Mouse (Mus musculus) lung, postnatal 0 days (tissue): ENCODE measurements around the gene Fto. TPM values are rescaled to one million over a fixed set of nuclear protein-coding genes. Genes with fewer than 3 reads are reported as not detected.

Experiments
- ATAC-seq: fragments of 200-750 bp; cut with Nextera tagmentation; 2 replicates; pipeline ENCODE4 v1.8.0; 2017; ENCODE audit warnings: moderate library complexity
- DNase-seq: peaks from one replicate; pipeline ENCODE4 v3.0.0-alpha.2; 2016; ENCODE audit warnings: low spot score
- H3K27ac ChIP-seq: fragments of 300-500 bp; sonication (generic); 2 replicates; pipeline ENCODE4 v1.5.1; 2014; ENCODE audit warnings: antibody characterized with exemption, mild to moderate bottlenecking, low read length, mixed read lengths
- H3K27me3 ChIP-seq: fragments of 300-500 bp; sonication (generic); replicated peaks from 2 replicates; pipeline ENCODE4 v1.6.1; 2014; ENCODE audit warnings: low read length, mixed read lengths; ENCODE audit not compliant: insufficient read depth
- H3K36me3 ChIP-seq: fragments of 300-500 bp; sonication (generic); 2 replicates; pipeline ENCODE4 v1.6.1; 2014; ENCODE audit warnings: low read length, mixed read lengths; ENCODE audit not compliant: insufficient read depth
- H3K4me1 ChIP-seq: fragments of 300-500 bp; sonication (generic); 2 replicates; pipeline ENCODE4 v1.6.1; 2014; ENCODE audit warnings: antibody characterized with exemption, low read depth, low read length, mixed read lengths; ENCODE audit not compliant: insufficient read depth
- H3K4me2 ChIP-seq: fragments of 300-500 bp; sonication (generic); replicated peaks from 2 replicates; pipeline ENCODE4 v1.6.1; 2014; ENCODE audit warnings: low read depth, mild to moderate bottlenecking, low read length, moderate library complexity, mixed read lengths
- H3K4me3 ChIP-seq: fragments of 300-500 bp; sonication (generic); 2 replicates; pipeline ENCODE4 v1.5.1; 2014; ENCODE audit warnings: low read depth, low read length
- H3K9ac ChIP-seq: fragments of 300-500 bp; sonication (generic); replicated peaks from 2 replicates; pipeline ENCODE4 v1.6.1; 2014; ENCODE audit warnings: low read depth, mild to moderate bottlenecking
- H3K9me3 ChIP-seq: fragments of 300-500 bp; sonication (generic); 2 replicates; pipeline ENCODE4 v1.6.1; 2016; ENCODE audit warnings: low read length, mixed read lengths
- CTCF ChIP-seq: IDR thresholded peaks from 2 replicates; pipeline ENCODE4 v1.5.1; 2016; ENCODE audit warnings: antibody characterized with exemption, mild to moderate bottlenecking
- EP300 ChIP-seq: IDR thresholded peaks from 2 replicates; pipeline ENCODE4 v1.6.1; 2016; ENCODE audit warnings: antibody characterized with exemption, mild to moderate bottlenecking, control low read depth
- WGBS: fragments of 180-500 bp; shearing (Covaris S2); extraction: QIAGEN DNeasy Blood & Tissue Kit; methylation state at CpG from one replicate; pipeline ENCODE4 v1.1.7; 2014; 5-methylcytosine and 5-hydroxymethylcytosine counted together
- polyA plus RNA-seq: library from polyadenylated mRNA; unstranded; fragments of >200 nt; fragmentation: Nextera tagmentation; extraction: Ambion mirVana; gene quantifications from 2 replicates; pipeline ENCODE4 v1.2.1, GENCODE M21; 2015

Fto gene
- polyA plus RNA-seq, result 29.8 and 31.9 TPM in 2 replicates

DNA sequence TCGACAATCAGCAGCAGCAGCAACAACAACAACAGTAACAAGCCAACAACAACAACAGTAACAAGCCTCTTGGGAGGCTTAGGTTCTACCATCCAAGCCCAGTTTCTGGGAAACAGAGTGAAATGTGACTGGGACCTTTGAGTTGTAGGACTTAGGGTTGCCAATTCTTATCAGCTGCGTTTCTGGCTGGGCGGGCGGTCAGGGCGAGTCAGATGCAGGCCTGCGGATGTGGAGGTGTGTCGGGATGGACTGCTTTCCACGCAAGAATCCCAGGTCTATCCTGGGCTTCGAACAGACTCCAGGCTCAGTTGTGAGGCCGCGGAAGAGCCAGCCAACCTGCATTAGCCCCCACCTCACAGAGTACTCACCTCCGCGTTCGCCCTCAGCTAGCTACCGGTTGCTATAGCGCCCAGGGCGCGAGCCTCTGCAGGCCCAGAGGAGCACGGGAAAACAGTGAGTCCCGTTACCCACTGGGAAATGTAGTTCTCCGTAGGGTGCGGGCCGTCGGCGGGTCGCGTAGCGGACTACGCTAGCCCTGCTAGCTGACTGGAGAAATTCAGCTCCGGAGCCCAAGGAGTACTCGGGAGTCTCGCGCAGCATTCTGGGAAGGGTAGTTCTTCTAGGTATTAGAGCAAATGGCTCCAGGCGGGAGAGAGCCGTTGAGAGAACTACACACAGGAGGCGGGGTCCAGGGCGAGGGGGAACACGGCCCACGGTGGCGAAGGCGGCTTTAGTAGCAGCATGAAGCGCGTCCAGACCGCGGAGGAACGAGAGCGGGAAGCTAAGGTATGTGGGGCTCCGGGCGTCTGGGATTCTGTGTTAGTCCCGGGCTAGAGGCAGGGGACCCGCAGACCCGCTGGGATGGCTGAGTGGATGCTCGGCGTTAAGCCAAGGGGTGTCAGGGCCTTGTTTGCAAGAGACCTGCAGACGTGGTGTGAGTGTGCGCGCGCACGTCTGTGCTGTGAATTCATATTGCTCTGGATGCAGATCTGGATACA is at the start of gene Fto, which contains the start of gene Rpgrip1l:
Gene Fto (plus strand): TSS at position 691 of the 998 bp plus-strand sequence.
Gene Rpgrip1l (minus strand): TSS at position 428 of the 998 bp plus-strand sequence.
- WGBS, result under 1% methylated on average over 59 of the region's 59 CpGs
- Histone ChIP-seq H3K36me3 (no peaks in the 10 kb centered on the region), H3K9ac (peak within 1 kb of the TSS; percentile 68), H3K27me3 (no peaks in the 10 kb centered on the region), H3K4me1 (peaks cover 9% of the 10 kb centered on the region; the same call in 1 of the 2 replicates), H3K4me3 (peak within 1 kb of the TSS; percentile 74), H3K27ac (peak within 1 kb of the TSS; percentile 77), H3K4me2 (peak within 1 kb of the TSS; percentile 65), H3K9me3 (no peaks in the 10 kb centered on the region)
- DNase-seq (peak; percentile 100), ATAC-seq (peak; percentile 99)
- TF ChIP-seq EP300 (no peak), CTCF (no peak)

- DNase-seq (no peak), ATAC-seq (no peak)
- 60% methylated on average over 3 of the region's 3 CpGs for WGBS
Observed at GRCm38 (mm10) chr8:91263939-91264338, 49.4 kb upstream of the Fto start.

DNA sequence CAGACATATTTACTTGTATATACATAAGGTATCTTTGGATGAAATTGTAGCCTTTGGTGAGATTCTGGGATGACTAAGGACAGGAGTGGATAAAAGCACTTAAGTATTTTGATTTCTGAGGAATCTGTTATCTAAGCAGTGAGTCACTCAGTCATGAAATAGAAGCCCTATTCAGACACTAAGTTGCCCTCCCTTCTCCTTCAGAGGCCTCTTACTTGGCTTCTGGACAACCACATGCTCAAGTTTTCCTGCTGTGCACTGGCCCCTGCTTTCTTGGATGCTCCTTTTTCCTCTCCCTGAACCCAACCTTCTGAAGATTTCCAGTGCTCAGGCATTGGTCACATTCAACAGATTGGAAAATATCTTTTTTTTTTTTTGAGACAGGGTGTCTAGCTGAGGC is 48.8 kb upstream of the Fto start:
- ATAC-seq, result no peak
- H3K4me2 ChIP-seq, result no peak overlapping the region

More at GRCm38 (mm10) chr8:91263939-91264338, 49.4 kb upstream of the Fto start:
- Histone ChIP-seq H3K4me3 (no peak overlapping the region), H3K4me1 (no peaks in the 10 kb centered on the region), H3K9ac (no peak overlapping the region), H3K4me2 (no peak overlapping the region), H3K9me3 (no peaks in the 10 kb centered on the region), H3K36me3 (no peaks in the 10 kb centered on the region), H3K27me3 (no peaks in the 10 kb centered on the region), H3K27ac (no peak overlapping the region)
- no peak for TF ChIP-seq EP300
- no peak for TF ChIP-seq CTCF

DNA sequence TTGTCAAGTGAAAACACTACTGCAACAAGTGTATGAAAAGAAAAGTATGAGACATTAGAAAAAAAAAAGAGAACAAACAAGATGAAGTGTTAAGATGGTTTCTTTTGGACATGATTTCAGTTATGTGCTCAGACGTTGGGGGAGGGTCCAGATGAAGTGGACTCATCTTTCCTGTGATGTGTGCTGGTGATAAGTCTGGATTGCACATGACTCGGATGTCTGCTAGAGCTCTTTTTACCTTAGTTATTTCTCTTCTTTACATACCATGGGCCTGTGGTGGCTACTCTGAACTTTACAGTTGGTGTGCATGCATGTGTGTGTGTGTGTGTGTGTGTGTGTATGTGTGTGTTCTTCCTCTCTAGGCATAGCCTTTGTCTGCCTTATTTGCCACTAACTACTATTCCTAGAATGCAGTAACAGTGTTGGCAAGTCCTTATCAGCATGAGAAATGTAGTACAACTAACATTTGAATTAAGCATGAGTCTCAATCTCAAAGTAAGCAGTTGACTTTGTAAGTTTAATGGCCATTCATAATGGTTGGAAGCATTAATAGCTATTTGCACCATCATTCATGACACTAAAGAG is 43.9 kb upstream of the Fto start:
- DNase-seq, result no peak
- no peak overlapping the region for H3K27ac ChIP-seq

More for the DNA sequence above, 48.8 kb upstream of the Fto start:
- no peaks in the 10 kb centered on the region for H3K36me3 ChIP-seq
- no peak overlapping the region for H3K4me3 ChIP-seq
- no peak overlapping the region for H3K9ac ChIP-seq
- no peak for DNase-seq
- no peak overlapping the region for H3K27ac ChIP-seq
- H3K9me3 ChIP-seq, result no peaks in the 10 kb centered on the region
- H3K4me1 ChIP-seq, result no peaks in the 10 kb centered on the region
- TF ChIP-seq CTCF (no peak), EP300 (no peak)
- no peaks in the 10 kb centered on the region for H3K27me3 ChIP-seq

GRCm38 (mm10) chr8:91273493-91273892 is 39.8 kb upstream of the Fto start:
- no peaks in the 10 kb centered on the region for H3K27me3 ChIP-seq
- no peak overlapping the region for H3K27ac ChIP-seq
- ATAC-seq (no peak), DNase-seq (no peak)
- no peak overlapping the region for H3K4me2 ChIP-seq
- 95% methylated on average over 5 of the region's 5 CpGs for WGBS
- no peaks in the 10 kb centered on the region for H3K4me1 ChIP-seq
- H3K36me3 ChIP-seq, result no peaks in the 10 kb centered on the region
- no peak overlapping the region for H3K9ac ChIP-seq
- no peak for TF ChIP-seq EP300
- no peak for TF ChIP-seq CTCF
- H3K4me3 ChIP-seq, result no peak overlapping the region
- H3K9me3 ChIP-seq, result no peaks in the 10 kb centered on the region

More for the DNA sequence above, 43.9 kb upstream of the Fto start:
- 61% methylated on average over 2 of the region's 2 CpGs for WGBS
- no peaks in the 10 kb centered on the region for H3K36me3 ChIP-seq
- H3K4me1 ChIP-seq, result no peaks in the 10 kb centered on the region
- TF ChIP-seq EP300 (no peak), CTCF (no peak)
- H3K9ac ChIP-seq, result no peak overlapping the region
- no peak overlapping the region for H3K4me2 ChIP-seq
- no peaks in the 10 kb centered on the region for H3K9me3 ChIP-seq
- ATAC-seq, result no peak
- no peaks in the 10 kb centered on the region for H3K27me3 ChIP-seq
- no peak overlapping the region for H3K4me3 ChIP-seq

DNA sequence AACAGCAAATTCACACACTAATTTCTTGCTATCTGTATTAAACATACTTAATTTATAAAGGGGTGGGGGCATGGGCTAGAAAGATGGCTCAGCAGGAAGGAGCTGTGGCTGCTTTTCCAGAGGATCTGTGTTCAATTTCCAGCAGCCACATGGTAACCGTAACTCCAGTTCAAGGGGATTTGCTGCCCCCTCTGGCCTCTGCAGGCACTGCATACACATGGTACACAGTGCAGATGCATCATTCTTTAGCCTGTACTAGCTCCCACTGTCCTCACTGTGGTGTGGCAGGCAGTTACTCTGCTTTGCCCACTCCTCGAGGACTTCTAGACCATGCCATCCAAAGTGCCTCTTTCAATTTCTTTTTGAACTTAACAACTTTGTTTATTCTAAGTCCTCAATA is 37.0 kb upstream of the Fto start:
- DNase-seq (no peak), ATAC-seq (no peak)
- no peak overlapping the region for H3K4me2 ChIP-seq
- H3K36me3 ChIP-seq, result no peaks in the 10 kb centered on the region
- H3K4me3 ChIP-seq, result no peak overlapping the region
- H3K4me1 ChIP-seq, result peaks cover 4% of the 10 kb centered on the region; the same call in 1 of the 2 replicates
- WGBS, result 89% methylated on average over 2 of the region's 2 CpGs
- H3K9ac ChIP-seq, result no peak overlapping the region
- no peak overlapping the region for H3K27ac ChIP-seq
- no peaks in the 10 kb centered on the region for H3K27me3 ChIP-seq
- TF ChIP-seq CTCF, result peak; percentile 39
- TF ChIP-seq EP300, result no peak
- no peaks in the 10 kb centered on the region for H3K9me3 ChIP-seq
